Mouse (Mus musculus) heart, postnatal 0 days (tissue): Measurements from ENCODE around the gene A4galt.

ENCODE experiments used
- CTCF ChIP-seq: IDR thresholded peaks from 2 replicates; pipeline ENCODE4 v1.5.1; 2016; ENCODE audit warnings: antibody characterized with exemption, control low read depth, low read depth
- EP300 ChIP-seq: IDR thresholded peaks from 2 replicates; pipeline ENCODE4 v1.6.1; 2016; ENCODE audit warnings: antibody characterized with exemption, low read depth

- TF ChIP-seq CTCF: no peak
- no peak for TF ChIP-seq EP300
These were observed 58.2 kb downstream of the A4galt start for GRCm38 (mm10) chr15:83193413-83193812.
